In the genomic region with DNA sequence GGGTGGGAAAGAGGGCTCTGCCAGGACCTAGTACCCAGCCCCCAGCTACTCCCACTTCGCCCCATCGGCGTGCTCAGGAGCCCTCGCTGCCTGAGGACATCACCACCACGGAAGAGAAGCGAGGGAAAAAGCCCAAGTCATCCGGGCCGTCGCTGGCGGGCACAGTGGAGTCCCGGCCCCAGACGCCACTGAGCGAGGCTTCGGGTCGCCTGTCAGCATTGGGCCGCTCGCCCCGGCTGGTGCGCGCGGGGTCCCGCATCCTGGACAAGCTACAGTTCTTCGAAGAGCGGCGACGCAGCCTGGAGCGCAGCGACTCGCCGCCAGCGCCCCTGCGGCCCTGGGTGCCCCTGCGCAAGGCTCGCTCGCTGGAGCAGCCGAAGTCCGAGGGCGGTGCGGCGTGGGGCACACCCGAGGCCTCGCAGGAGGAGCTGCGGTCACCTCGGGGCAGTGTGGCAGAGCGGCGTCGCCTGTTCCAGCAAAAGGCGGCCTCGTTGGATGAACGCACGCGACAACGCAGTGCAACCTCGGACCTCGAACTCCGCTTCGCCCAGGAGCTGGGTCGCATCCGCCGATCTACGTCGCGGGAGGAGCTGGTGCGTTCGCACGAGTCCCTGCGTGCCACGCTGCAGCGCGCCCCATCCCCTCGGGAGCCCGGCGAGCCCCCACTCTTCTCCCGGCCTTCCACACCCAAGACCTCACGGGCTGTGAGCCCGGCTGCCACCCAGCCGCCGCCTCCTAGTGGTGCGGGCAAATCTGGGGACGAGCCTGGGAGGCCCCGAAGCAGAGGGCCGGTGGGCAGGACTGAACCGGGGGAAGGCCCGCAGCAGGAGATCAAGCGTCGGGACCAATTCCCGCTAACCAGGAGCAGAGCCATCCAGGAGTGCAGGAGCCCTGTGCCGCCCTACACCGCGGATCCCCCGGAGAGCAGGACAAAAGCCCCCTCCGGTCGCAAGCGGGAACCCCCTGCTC, we compare ENCODE assay signal across 8 mouse cellular contexts. TPM values are rescaled to one million over a fixed set of nuclear protein-coding genes. Genes with fewer than 3 reads are reported as not detected.
DNase-seq lines count a peak whose midpoint lies in the region; ATAC-seq and TF ChIP-seq lines count a peak whose summit lies in the region.

No protein-coding gene starts in this region.

- peak overlapping the region; percentile 45 for H3K4me3 ChIP-seq in left cerebral cortex, adult 2 months
- H3K4me3 ChIP-seq in embryonic facial prominence, embryonic 12.5 days: peak overlapping the region; percentile 34
- H3K4me3 ChIP-seq in intestine, embryonic 15.5 days (replicated peaks): peak overlapping the region; percentile 26
- peak overlapping the region; percentile 13 for H3K4me3 ChIP-seq in olfactory bulb, adult 2 months (ENCODE audit: insufficient read depth, low read depth, low read length)

- H3K4me2 ChIP-seq in embryonic facial prominence, embryonic 12.5 days (replicated peaks): peak overlapping the region; percentile 53
- H3K4me2 ChIP-seq in intestine, embryonic 15.5 days (replicated peaks): peak overlapping the region; percentile 57

- H3K27me3 ChIP-seq in embryonic facial prominence, embryonic 12.5 days: peaks cover 47% of the 10 kb centered on the region
- H3K27me3 ChIP-seq in intestine, embryonic 15.5 days (replicated peaks): peaks cover 26% of the 10 kb centered on the region

- 7% methylated on average over 94 of the region's 94 CpGs for WGBS in embryonic facial prominence, embryonic 12.5 days
- 18% methylated on average over 94 of the region's 94 CpGs for WGBS in intestine, embryonic 15.5 days
- WGBS in olfactory bulb, adult 2 months: 23% methylated on average over 94 of the region's 94 CpGs

- H3K9ac ChIP-seq in embryonic facial prominence, embryonic 12.5 days: peak overlapping the region; percentile 52
- H3K9ac ChIP-seq in intestine, embryonic 15.5 days: peak overlapping the region; percentile 28

- intact Hi-C loops in left cerebral cortex, adult 2 months (cut with DNase I): loop anchor here (5.0 kb wide), 2 partner anchors 46 to 89 kb away; partner anchors contain the start of genes Chpf and Tmem198

- peak overlapping the region; percentile 96 for H3K27ac ChIP-seq in left cerebral cortex, adult 2 months
- no peak overlapping the region for H3K27ac ChIP-seq in embryonic facial prominence, embryonic 12.5 days
- H3K27ac ChIP-seq in intestine, embryonic 15.5 days: no peak overlapping the region
- peak overlapping the region; percentile 43 for H3K27ac ChIP-seq in olfactory bulb, adult 2 months (ENCODE audit: insufficient read depth, low read depth, low read length)

- peak; percentile 30; the same call in 1 of the 2 replicates for ATAC-seq in embryonic facial prominence, embryonic 12.5 days (ENCODE audit: insufficient number of reproducible peaks, insufficient read depth, low FRiP score, low TSS enrichment)
- ATAC-seq in intestine, embryonic 15.5 days: peak; percentile 15; the same call in 1 of the 2 replicates

- TF ChIP-seq CTCF in left cerebral cortex, adult 2 months (IDR thresholded peaks at IDR 0.05): no peak; the same call in none of the 2 replicates
- TF ChIP-seq CTCF in olfactory bulb, adult 2 months (IDR thresholded peaks at IDR 0.05; ENCODE audit: insufficient read depth, low read depth, low read length): 0 out of 2 replicates have a peak, but pooled peaks have one; percentile 2

- H3K9me3 ChIP-seq in embryonic facial prominence, embryonic 12.5 days: no peaks in the 10 kb centered on the region
- no peaks in the 10 kb centered on the region for H3K9me3 ChIP-seq in intestine, embryonic 15.5 days

- peaks cover 45% of the 10 kb centered on the region for H3K4me1 ChIP-seq in embryonic facial prominence, embryonic 12.5 days
- peaks cover 39% of the 10 kb centered on the region for H3K4me1 ChIP-seq in intestine, embryonic 15.5 days (replicated peaks)
- peaks cover 62% of the 10 kb centered on the region for H3K4me1 ChIP-seq in olfactory bulb, adult 2 months (ENCODE audit: control insufficient read depth, insufficient read depth, low read length)

- H3K36me3 ChIP-seq in embryonic facial prominence, embryonic 12.5 days: 0 out of 2 replicates have a peak, but pooled peaks cover 10% of the 10 kb centered on the region
- H3K36me3 ChIP-seq in intestine, embryonic 15.5 days: 0 out of 2 replicates have a peak, but pooled peaks cover 5% of the 10 kb centered on the region

- peak in 1 of 2 experiments; percentile 30 for DNase-seq in left cerebral cortex, adult 2 months (ENCODE audit: extremely low spot score in 1 of 2, low spot score in 2 of 2)
- no peak for DNase-seq in left cerebral cortex, adult 18-20 months (ENCODE audit: low spot score in 2 of 2)
- no peak for DNase-seq in left cerebral cortex, adult 9 months (ENCODE audit: low spot score in 2 of 2)
- no peak for DNase-seq in thymus, postnatal 14 days
- DNase-seq in urinary bladder, adult 18-20 months (ENCODE audit: low spot score in 2 of 2): no peak

- no peak for TF ChIP-seq POLR2A in olfactory bulb, adult 2 months (IDR thresholded peaks at IDR 0.05; ENCODE audit: insufficient read depth, low read depth, low read length)

RNA-seq across cellular contexts. Expression of gene Speg, which starts 13.1 kb away (rescaled TPM):
- 100 to 1,000 TPM; 199 to 215 TPM for total RNA-seq in left cerebral cortex, adult 2 months (2021)
- 100 to 1,000 TPM; 181 to 191 TPM for total RNA-seq in left cerebral cortex, adult 18-20 months (2021)
- polyA plus RNA-seq in embryonic facial prominence, embryonic 12.5 days (2016; fragmentation: Nextera tagmentation; extraction: Ambion mirVana): 26.1 and 26.7 TPM in 2 replicates
- polyA plus RNA-seq in intestine, embryonic 15.5 days (2015; fragmentation: Nextera tagmentation; extraction: Ambion mirVana): 35.6 and 39.3 TPM in 2 replicates
- not detected in 2 replicates for polyA plus RNA-seq in olfactory bulb, adult 2 months (2012; ENCODE audit: insufficient read depth, insufficient read length, low replicate concordance, missing spikeins)

RNA-seq across cellular contexts. Expression of gene Des, which starts 28.1 kb away (rescaled TPM):
- 1 to 10 TPM in 1 of 2 experiments, under 1 TPM in 1; 0.77 to 1.7 TPM for total RNA-seq in left cerebral cortex, adult 2 months (2021)
- under 1 TPM; 0.88 to 0.91 TPM for total RNA-seq in left cerebral cortex, adult 18-20 months (2021)
- polyA plus RNA-seq in embryonic facial prominence, embryonic 12.5 days (2016; fragmentation: Nextera tagmentation; extraction: Ambion mirVana): 15.9 and 20.1 TPM in 2 replicates
- polyA plus RNA-seq in intestine, embryonic 15.5 days (2015; fragmentation: Nextera tagmentation; extraction: Ambion mirVana): 105 and 111 TPM in 2 replicates
- not detected in 2 replicates for polyA plus RNA-seq in olfactory bulb, adult 2 months (2012; ENCODE audit: insufficient read depth, insufficient read length, low replicate concordance, missing spikeins)

RNA-seq across cellular contexts. Expression of gene Gmppa, which starts 47.5 kb away (rescaled TPM):
- total RNA-seq in left cerebral cortex, adult 2 months (2021): 10 to 100 TPM; 65.0 to 69.4 TPM
- 10 to 100 TPM; 67.1 to 70.4 TPM for total RNA-seq in left cerebral cortex, adult 18-20 months (2021)
- polyA plus RNA-seq in embryonic facial prominence, embryonic 12.5 days (2016; fragmentation: Nextera tagmentation; extraction: Ambion mirVana): 61.1 and 64.6 TPM in 2 replicates
- polyA plus RNA-seq in intestine, embryonic 15.5 days (2015; fragmentation: Nextera tagmentation; extraction: Ambion mirVana): 98.9 and 103 TPM in 2 replicates
- polyA plus RNA-seq in olfactory bulb, adult 2 months (2012; ENCODE audit: insufficient read depth, insufficient read length, low replicate concordance, missing spikeins): not detected in 2 replicates

Comparison
In these comparisons a context has a peak if more than half of its experiments do, and no peak if none do; other contexts are left out.
1. H3K27ac ChIP-seq: peak in left cerebral cortex, adult 2 months (single experiment) and olfactory bulb, adult 2 months (single experiment); none in embryonic facial prominence, embryonic 12.5 days (single experiment) and intestine, embryonic 15.5 days (single experiment).
2. RNA of gene Speg, which starts 13.1 kb away (polyA plus RNA-seq): 35.6 to 39.3 TPM in intestine, embryonic 15.5 days and 26.1 to 26.7 TPM in embryonic facial prominence, embryonic 12.5 days; not detected in olfactory bulb, adult 2 months; every median in the first group is over 10 times any median in the second.
3. RNA of gene Des, which starts 28.1 kb away (polyA plus RNA-seq): 105 to 111 TPM in intestine, embryonic 15.5 days and 15.9 to 20.1 TPM in embryonic facial prominence, embryonic 12.5 days; not detected in olfactory bulb, adult 2 months; every median in the first group is over 10 times any median in the second.
4. RNA of gene Gmppa, which starts 47.5 kb away (polyA plus RNA-seq): 98.9 to 103 TPM in intestine, embryonic 15.5 days and 61.1 to 64.6 TPM in embryonic facial prominence, embryonic 12.5 days; not detected in olfactory bulb, adult 2 months; every median in the first group is over 10 times any median in the second.
5. Peak in every context shown above with its lines, with median percentiles within 50 percentile points of each other: H3K4me3 ChIP-seq.